Mouse (Mus musculus) kidney, embryonic 14.5 days (tissue): ENCODE results near the gene Opa3. TPM values are rescaled to one million over a fixed set of nuclear protein-coding genes. Genes with fewer than 3 reads are reported as not detected.

Experiments
- ATAC-seq: fragments of 200-750 bp; cut with Nextera tagmentation; 2 replicates; pipeline ENCODE4 v1.8.0; 2017; ENCODE audit warnings: moderate number of reproducible peaks, mild to moderate bottlenecking, moderate TSS enrichment, moderate library complexity; ENCODE audit not compliant: low FRiP score, low TSS enrichment
- H3K27ac ChIP-seq: fragments of 300-500 bp; sonication (generic); 2 replicates; pipeline ENCODE4 v1.5.1; 2014; ENCODE audit warnings: low read depth, mild to moderate bottlenecking, low read length, moderate library complexity, mixed read lengths
- H3K27me3 ChIP-seq: fragments of 300-500 bp; sonication (generic); 2 replicates; pipeline ENCODE4 v1.6.1; 2014; ENCODE audit warnings: mild to moderate bottlenecking, low read length; ENCODE audit not compliant: control insufficient read depth, insufficient read depth
- H3K36me3 ChIP-seq: fragments of 300-500 bp; sonication (generic); 2 replicates; pipeline ENCODE4 v1.6.1; 2014; ENCODE audit warnings: low read length, mixed read lengths; ENCODE audit not compliant: control insufficient read depth, insufficient read depth
- H3K4me1 ChIP-seq: fragments of 300-500 bp; sonication (generic); 2 replicates; pipeline ENCODE4 v1.6.1; 2014; ENCODE audit warnings: low read length, mixed read lengths; ENCODE audit not compliant: control insufficient read depth, insufficient read depth
- H3K4me2 ChIP-seq: fragments of 300-500 bp; sonication (generic); replicated peaks from 2 replicates; pipeline ENCODE4 v1.6.1; 2014; ENCODE audit warnings: low read depth, mild to moderate bottlenecking, low read length
- H3K4me3 ChIP-seq: fragments of 300-500 bp; sonication (generic); 2 replicates; pipeline ENCODE4 v1.5.1; 2014; ENCODE audit warnings: mild to moderate bottlenecking, low read length
- H3K9ac ChIP-seq: fragments of 300-500 bp; sonication (generic); 2 replicates; pipeline ENCODE4 v1.6.1; 2014; ENCODE audit warnings: low read depth, mild to moderate bottlenecking, low read length, moderate library complexity
- H3K9me3 ChIP-seq: fragments of 300-500 bp; sonication (generic); 2 replicates; pipeline ENCODE4 v1.6.1; 2016; ENCODE audit warnings: low read length; ENCODE audit not compliant: control insufficient read depth
- WGBS: fragments of 180-500 bp; shearing (Covaris S2); extraction: QIAGEN DNeasy Blood & Tissue Kit; methylation state at CpG from one replicate; pipeline ENCODE4 v1.1.7; 2014; 5-methylcytosine and 5-hydroxymethylcytosine counted together
- polyA plus RNA-seq: library from polyadenylated mRNA; unstranded; fragments of >200 nt; fragmentation: Nextera tagmentation; extraction: Ambion mirVana; gene quantifications from 2 replicates; pipeline ENCODE4 v1.2.1, GENCODE M21; 2014

Opa3 gene
- polyA plus RNA-seq, 1 experiment from 2014 or later: 44.6 TPM

GRCm38 (mm10) chr7:19222875-19223274, 5.3 kb upstream of the Opa3 start:
- no peak overlapping the region for H3K27ac ChIP-seq
- H3K4me3 ChIP-seq: no peak overlapping the region
- H3K4me1 ChIP-seq: peaks cover 7% of the 10 kb centered on the region; the same call in 1 of the 2 replicates
- H3K36me3 ChIP-seq: no peaks in the 10 kb centered on the region
- H3K9ac ChIP-seq: no peak overlapping the region
- no peak overlapping the region for H3K4me2 ChIP-seq
- 88% methylated on average over 14 of the region's 14 CpGs for WGBS
- no peaks in the 10 kb centered on the region for H3K27me3 ChIP-seq
- no peaks in the 10 kb centered on the region for H3K9me3 ChIP-seq
- no peak for ATAC-seq

- H3K36me3 ChIP-seq: no peaks in the 10 kb centered on the region
- no peak overlapping the region for H3K9ac ChIP-seq
- ATAC-seq: no peak
- no peak overlapping the region for H3K27ac ChIP-seq
- peaks cover 7% of the 10 kb centered on the region; the same call in 1 of the 2 replicates for H3K4me1 ChIP-seq
- H3K4me3 ChIP-seq: no peak overlapping the region
- 86% methylated on average over 4 of the region's 4 CpGs for WGBS
- no peaks in the 10 kb centered on the region for H3K27me3 ChIP-seq
- no peak overlapping the region for H3K4me2 ChIP-seq
- no peaks in the 10 kb centered on the region for H3K9me3 ChIP-seq
Observed at GRCm38 (mm10) chr7:19224933-19225332, 3.2 kb upstream of the Opa3 start.

GRCm38 (mm10) chr7:19226817-19227797, 1.0 kb upstream of the Opa3 start:
- H3K4me2 ChIP-seq: peak overlapping the region; percentile 88
- ATAC-seq: peak; percentile 40
- 15% methylated on average over 20 of the region's 20 CpGs for WGBS
- no peaks in the 10 kb centered on the region for H3K9me3 ChIP-seq
- H3K4me3 ChIP-seq: peak overlapping the region; percentile 70
- H3K27ac ChIP-seq: peak overlapping the region; percentile 87
- no peaks in the 10 kb centered on the region for H3K36me3 ChIP-seq
- no peaks in the 10 kb centered on the region for H3K27me3 ChIP-seq
- peaks cover 7% of the 10 kb centered on the region; the same call in 1 of the 2 replicates for H3K4me1 ChIP-seq
- H3K9ac ChIP-seq: peak overlapping the region; percentile 72; the same call in 1 of the 2 replicates

GRCm38 (mm10) chr7:19228793-19229148, 637 bp downstream of the Opa3 start:
- H3K36me3 ChIP-seq: no peaks in the 10 kb centered on the region
- H3K9me3 ChIP-seq: no peaks in the 10 kb centered on the region
- under 1% methylated on average over 14 of the region's 14 CpGs for WGBS
- H3K4me1 ChIP-seq: peaks cover 7% of the 10 kb centered on the region; the same call in 1 of the 2 replicates
- H3K4me2 ChIP-seq: peak overlapping the region; percentile 79
- H3K27ac ChIP-seq: peak overlapping the region; percentile 73
- H3K4me3 ChIP-seq: peak overlapping the region; percentile 70
- H3K9ac ChIP-seq: peak overlapping the region; percentile 84
- no peak for ATAC-seq
- no peaks in the 10 kb centered on the region for H3K27me3 ChIP-seq

- Histone ChIP-seq H3K27me3 (no peaks in the 10 kb centered on the region), H3K4me1 (peaks cover 7% of the 10 kb centered on the region; the same call in 1 of the 2 replicates), H3K4me3 (peak overlapping the region; percentile 70), H3K27ac (no peak overlapping the region; the same call in 1 of the 2 replicates), H3K4me2 (peak overlapping the region; percentile 79), H3K9me3 (no peaks in the 10 kb centered on the region), H3K9ac (peak overlapping the region; percentile 66), H3K36me3 (no peaks in the 10 kb centered on the region)
- ATAC-seq: no peak
- 36% methylated on average over 5 of the region's 5 CpGs for WGBS
Observed at GRCm38 (mm10) chr7:19229404-19229803, 1.3 kb downstream of the Opa3 start.

- WGBS: 88% methylated on average over 2 of the region's 2 CpGs
- H3K4me1 ChIP-seq: peaks cover 7% of the 10 kb centered on the region; the same call in 1 of the 2 replicates
- H3K9ac ChIP-seq: no peak overlapping the region
- no peaks in the 10 kb centered on the region for H3K9me3 ChIP-seq
- H3K27ac ChIP-seq: no peak overlapping the region
- H3K36me3 ChIP-seq: no peaks in the 10 kb centered on the region
- no peaks in the 10 kb centered on the region for H3K27me3 ChIP-seq
- no peak overlapping the region for H3K4me2 ChIP-seq
- ATAC-seq: no peak
- no peak overlapping the region for H3K4me3 ChIP-seq
Observed at GRCm38 (mm10) chr7:19230041-19230580, 2.0 kb downstream of the Opa3 start.

GRCm38 (mm10) chr7:19230899-19231298, 2.8 kb downstream of the Opa3 start:
- no peak overlapping the region for H3K4me3 ChIP-seq
- no peak overlapping the region for H3K9ac ChIP-seq
- no peaks in the 10 kb centered on the region for H3K36me3 ChIP-seq
- H3K4me1 ChIP-seq: peaks cover 7% of the 10 kb centered on the region; the same call in 1 of the 2 replicates
- no peaks in the 10 kb centered on the region for H3K27me3 ChIP-seq
- no peaks in the 10 kb centered on the region for H3K9me3 ChIP-seq
- 93% methylated on average over 5 of the region's 5 CpGs for WGBS
- no peak overlapping the region for H3K27ac ChIP-seq
- no peak for ATAC-seq
- no peak overlapping the region for H3K4me2 ChIP-seq

GRCm38 (mm10) chr7:19231849-19232248, 3.7 kb downstream of the Opa3 start:
- Histone ChIP-seq H3K9me3 (no peaks in the 10 kb centered on the region), H3K4me3 (no peak overlapping the region), H3K27ac (no peak overlapping the region), H3K9ac (no peak overlapping the region), H3K27me3 (no peaks in the 10 kb centered on the region), H3K4me1 (peaks cover 3% of the 10 kb centered on the region; the same call in 1 of the 2 replicates), H3K36me3 (no peaks in the 10 kb centered on the region), H3K4me2 (no peak overlapping the region)
- ATAC-seq: no peak
- WGBS: 94% methylated on average over 3 of the region's 3 CpGs

GRCm38 (mm10) chr7:19234652-19235051, 6.5 kb downstream of the Opa3 start:
- 77% methylated on average over 5 of the region's 5 CpGs for WGBS
- ATAC-seq: no peak
- Histone ChIP-seq H3K27ac (no peak overlapping the region), H3K4me3 (no peak overlapping the region), H3K9ac (no peak overlapping the region), H3K27me3 (no peaks in the 10 kb centered on the region), H3K4me2 (no peak overlapping the region), H3K9me3 (no peaks in the 10 kb centered on the region), H3K4me1 (no peaks in the 10 kb centered on the region), H3K36me3 (no peaks in the 10 kb centered on the region)
